Mouse (Mus musculus) lung, postnatal 14 days (tissue): ENCODE data around the gene Zdhhc11.
"Not testable (repeated sequence)": the region's sequence is repeated elsewhere in the genome, so short reads cannot be mapped to it uniquely, and the experiment has no call there.

ENCODE experiments used
- DNase-seq: peaks from one replicate; pipeline ENCODE4 v3.0.0; 2021

Zdhhc11 gene

DNA sequence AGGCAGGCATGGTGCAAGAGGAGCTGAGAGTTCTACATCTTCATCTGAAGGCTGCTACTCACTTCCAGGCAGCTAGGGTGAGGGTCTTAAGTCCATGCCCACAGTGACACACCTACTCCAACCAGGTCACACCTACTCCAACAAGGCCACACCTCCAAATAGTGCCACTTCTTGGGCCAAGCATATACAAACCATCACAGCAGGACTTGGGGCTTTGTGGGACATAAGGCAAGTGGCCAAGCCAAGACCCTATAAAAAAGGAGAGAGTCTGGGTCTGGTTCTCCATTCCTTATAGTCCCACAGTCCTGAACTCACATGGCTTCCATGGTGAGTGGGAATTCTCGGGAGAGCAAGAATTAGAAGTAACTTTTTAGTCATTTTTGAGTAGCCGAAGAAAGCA, 44.6 kb downstream of the Zdhhc11 start:
- DNase-seq: not testable (repeated sequence)

DNA sequence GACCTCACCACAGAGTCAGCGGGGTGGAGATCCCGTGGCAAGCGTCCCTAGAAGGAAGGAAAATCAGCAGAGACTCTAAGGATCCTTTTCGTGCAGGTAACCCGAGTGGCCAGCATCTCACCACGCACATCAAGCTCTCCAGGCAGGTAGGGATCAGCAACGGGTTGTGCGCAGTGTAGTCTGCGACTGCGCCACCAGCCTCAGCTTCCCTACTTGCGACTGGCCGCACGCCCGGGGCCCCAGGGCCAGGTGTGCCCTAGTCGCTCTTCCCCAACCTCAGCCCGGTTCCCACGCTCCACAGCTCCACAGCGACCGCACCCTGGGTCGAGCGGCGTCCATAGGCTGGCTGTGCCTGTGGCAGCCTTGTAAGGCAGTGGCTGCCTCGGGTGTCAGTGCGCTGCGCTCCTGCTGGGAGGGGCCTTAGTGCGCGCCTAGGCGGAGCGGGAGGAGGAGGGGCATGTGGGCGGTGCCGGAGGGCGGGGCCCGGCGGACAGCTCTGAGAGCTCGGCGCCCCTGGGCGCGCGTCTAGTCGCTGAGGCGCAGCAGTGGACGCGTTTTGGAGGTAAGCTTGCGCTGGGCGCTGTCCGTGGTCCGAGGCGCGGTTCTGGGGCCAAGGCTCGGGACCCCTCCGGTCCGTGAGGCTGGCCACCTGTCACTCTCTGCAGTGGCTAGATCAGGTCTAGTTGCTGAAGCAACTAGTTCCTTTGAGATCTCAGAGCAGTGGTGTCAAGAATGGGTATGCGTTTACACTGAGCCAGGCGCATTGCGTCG, 45.5 kb downstream of the Zdhhc11 start, which contains the start of gene Tppp:
Gene Tppp, plus strand, starts transcription at position 460 of the 771 bp plus-strand sequence.
- peak; percentile 96 for DNase-seq

DNA sequence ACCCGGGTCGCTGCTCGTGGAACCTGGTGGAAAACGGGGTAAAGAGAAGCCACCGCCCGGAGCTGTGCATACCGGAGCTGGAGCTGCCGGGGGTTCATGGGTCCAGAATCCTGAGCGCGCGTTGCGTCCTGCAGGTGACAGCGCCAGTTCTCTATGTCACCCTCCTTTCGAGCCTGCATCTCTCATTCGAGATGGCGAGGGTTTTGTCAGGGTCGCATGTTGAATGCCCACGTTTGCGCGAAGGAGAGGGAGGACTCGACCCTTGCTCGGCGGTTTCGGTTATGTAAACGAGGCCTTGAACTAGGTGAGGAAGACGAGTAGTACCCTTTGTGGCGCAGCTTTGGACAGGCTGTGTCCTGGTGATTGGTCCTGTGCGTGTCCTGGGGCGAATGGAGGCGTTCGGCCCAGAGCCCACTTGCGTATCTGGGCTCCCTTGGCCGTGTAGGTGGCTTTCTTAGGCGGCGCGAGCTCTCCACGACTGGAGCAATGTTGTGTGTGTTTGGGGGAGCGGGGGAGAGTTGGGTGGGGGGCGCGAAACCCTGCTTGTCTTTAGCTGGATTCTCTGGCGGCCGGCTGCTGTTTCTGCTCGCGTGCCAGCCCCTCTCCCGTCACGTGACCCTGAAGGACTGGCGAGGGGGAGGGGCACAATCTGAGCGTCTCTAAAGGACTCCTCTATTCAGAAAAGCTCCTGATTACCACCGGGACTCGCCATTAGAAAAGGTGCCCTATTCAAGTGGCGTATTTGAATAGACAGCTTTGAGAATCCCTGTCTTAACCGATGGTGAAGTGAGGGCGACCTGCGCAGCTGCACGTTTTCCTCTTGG, 46.4 kb downstream of the Zdhhc11 start:
- peak; percentile 76 for DNase-seq

DNA sequence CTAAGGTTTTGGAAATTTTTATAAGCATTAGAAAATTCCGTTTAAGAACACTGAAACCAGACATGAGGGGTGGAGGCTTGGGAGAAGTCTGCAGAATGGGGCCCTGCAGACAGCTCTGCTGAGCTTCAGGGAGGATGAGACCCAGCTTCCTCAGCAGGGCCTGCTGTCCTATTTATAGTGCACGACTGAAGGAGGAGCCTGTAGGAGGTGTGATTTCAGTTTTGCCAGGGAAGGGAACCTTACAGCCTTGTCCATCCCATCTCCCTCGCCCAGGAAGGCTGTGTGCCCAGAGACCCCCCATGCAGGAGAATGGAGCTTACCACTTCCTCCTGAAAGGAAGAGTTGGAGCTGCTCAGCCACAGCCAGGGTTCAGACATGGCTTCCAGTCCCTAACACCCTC, 47.0 kb downstream of the Zdhhc11 start:
- no peak for DNase-seq

DNA sequence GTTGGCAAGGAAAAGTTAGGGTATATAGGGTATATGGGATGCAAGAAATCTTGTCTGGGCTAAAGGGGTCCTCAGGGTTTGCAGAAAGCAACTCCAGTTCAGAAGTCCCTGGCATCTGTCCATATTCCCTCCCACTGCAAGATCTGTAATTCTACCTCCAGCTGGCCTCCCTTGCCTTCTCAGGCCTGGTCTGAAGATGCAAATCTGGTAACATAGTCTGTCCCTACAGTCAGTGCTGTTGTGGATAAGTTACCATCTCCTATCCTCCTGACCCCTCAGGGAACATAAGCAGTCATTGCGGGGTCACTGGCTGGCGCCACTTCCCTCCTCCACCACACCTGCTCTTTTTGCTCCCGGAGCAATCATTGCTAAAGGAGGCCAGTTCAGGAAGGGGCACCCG, 52.3 kb downstream of the Zdhhc11 start:
- DNase-seq: no peak

DNA sequence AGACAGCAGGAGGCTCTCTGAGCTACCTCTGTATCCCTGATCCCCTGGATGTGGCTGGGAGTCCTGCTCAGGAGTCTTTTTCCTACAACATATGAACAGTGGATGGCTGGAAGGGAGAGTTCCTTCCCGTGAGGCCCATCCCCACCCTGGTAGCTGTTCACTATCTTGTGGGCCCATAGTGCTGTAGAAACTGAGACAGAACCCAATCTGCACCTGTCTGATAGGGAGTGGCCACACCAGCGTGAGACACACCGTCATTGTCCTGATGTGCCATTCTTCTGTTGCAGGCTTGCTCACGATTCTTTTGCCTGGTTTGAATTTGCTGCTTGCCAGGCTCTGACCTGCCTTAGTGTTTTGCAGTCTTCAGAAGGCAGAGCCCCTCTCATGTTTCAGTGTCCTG, 53.8 kb downstream of the Zdhhc11 start:
- no peak for DNase-seq

DNA sequence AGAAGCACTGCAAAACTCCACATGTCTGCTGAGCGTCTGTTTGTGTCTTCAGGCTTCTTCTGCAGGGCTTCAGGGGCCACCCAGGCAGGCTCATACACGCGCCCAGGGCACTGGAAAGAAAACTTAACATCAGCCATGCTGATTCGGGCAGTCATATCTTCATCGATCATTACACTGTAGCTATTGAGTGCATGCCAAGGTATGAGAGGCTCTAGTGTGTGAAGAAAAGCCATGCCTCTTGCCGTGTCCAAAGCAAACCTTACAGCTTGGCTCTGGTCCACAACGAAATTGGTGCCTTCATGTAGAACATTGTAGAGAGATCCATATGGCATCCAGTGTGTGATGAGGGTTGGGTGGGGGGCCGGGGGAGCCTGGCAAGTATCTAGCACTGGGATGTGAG, 55.4 kb downstream of the Zdhhc11 start:
- not testable (repeated sequence) for DNase-seq

DNA sequence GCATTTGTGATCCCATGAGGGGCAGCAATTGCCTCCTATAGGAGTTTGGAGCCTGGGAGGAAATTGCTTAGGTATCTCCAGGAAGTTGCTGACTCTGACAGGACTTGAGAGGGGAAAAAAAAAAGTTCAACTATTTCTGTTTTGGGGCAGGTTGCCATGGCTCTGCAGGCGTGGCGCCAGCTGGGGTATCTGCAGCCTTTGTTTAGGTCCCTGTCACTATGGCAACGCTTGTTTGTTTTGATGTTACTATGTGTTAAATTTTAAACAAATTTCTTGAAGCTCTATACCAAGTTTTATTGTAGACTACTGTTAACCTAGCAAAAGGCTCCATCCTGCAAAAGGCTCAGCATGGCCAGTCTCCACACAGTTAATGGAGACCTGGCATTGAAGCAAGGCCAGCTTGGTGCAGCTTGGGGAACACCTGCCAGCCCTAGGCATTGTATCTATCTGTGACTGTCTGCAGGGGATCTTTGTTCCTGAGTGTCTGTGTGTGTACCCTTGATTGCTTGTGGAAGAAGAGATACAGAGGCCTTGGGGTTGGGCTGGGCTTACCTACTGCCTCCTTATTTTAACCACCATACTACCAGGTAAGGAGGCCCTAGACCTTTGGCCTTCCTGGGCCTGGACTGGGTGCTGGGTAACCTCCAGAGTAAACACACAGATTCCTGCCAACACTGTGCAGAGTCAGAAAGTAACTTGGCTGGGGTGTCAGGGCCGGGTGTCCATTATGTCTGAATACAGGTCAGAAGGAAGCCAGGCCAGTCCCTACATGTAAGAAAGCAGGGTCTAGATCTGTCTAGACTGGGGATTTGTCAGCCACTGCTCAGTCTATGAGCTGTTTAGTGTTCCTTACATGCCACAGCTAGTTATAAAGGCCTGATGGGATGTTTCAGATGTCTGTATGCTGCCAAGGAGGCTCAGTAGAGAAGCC, 61.8 kb downstream of the Zdhhc11 start:
- DNase-seq: peak; percentile 61

DNA sequence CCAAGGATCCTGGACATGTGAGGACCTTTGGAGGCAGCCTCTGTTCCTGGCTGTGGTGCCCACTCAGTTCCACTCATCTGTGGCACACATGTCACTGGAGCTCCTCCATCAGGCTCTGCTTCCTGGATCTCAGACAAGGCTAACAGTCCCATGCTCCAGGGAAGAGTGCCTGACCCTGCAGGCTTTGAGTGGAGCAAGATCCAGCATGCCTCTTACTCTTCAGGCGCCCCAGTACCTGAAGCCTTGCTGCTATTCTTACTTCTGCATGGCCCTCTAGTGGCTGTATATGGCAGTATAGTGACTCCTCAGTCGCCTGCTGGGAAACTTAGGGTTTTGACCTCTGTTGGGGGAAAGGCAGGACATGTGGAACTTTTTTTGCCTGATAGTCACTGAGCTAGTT, 62.6 kb downstream of the Zdhhc11 start:
- DNase-seq: peak; percentile 63

DNA sequence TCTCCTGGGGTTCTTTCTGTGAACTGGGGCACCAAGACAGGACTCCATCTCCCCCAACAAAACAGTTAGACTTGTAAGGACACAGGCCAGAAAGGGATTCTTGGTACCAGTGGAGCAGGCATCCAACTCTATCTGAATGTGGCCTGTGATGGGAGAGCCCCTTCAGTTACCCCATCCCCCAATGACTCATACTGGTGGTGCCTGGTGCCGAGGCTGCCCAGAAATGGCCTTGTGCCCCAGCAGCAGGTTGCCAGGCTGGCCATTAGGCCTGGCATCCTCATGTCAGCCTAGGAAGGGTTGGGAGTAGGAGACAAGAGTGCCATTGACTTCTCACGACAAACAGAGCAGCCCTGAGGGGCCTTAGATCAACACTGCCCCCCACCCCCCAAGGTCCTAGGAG, 64.5 kb downstream of the Zdhhc11 start:
- no peak for DNase-seq

DNA sequence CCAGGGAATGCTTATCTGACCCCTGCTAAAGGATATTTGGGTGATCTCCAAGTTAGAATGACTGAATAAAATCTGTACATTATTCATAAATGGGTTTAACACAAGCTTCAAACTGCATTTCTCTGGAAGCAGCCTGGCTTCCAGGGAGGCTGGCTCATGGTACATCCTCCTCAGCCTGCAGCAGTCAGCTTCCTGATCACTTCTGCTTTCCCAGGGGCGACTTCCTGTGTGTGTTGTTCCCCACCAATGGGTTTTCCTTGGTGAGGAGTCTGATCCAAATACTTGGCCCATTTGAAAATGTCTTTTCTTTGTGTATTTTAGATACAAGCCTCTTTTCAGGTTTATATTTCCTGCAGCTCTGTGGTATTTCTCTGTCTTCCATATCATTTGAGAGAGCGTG, 65.4 kb downstream of the Zdhhc11 start:
- no peak for DNase-seq

DNA sequence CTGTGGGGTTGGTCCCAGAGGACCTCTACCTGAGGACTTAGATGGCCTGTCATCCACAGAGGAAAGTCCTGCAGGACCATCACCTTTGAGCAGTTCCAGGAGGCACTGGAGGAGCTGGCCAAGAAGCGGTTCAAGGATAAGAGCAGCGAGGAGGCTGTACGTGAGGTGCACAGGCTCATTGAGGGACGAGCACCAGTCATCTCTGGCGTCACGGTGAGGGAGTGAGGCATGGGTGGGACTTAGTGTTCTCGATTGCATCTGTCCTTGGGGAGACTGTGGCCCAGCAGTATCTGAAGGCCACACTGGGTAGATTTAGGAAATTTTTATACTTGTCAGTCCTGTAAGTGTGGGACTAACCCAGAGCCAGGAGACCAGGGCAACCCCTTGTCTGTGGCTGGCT, 67.0 kb downstream of the Zdhhc11 start:
- no peak for DNase-seq

DNA sequence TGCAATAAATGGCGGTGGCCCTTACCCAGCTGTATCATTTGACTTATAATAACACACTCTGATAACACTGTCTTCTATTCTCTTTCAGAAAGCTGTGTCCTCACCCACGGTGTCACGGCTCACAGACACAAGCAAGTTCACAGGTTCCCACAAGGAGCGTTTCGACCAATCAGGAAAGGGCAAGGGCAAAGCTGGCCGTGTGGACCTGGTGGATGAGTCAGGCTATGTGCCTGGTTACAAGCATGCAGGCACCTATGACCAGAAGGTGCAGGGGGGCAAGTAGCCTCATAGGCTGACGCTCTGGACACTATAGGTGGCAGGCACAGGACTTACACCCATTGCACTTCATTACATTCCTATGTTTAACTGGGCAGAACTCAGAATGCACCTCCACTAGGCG, 67.5 kb downstream of the Zdhhc11 start:
- DNase-seq: no peak

DNA sequence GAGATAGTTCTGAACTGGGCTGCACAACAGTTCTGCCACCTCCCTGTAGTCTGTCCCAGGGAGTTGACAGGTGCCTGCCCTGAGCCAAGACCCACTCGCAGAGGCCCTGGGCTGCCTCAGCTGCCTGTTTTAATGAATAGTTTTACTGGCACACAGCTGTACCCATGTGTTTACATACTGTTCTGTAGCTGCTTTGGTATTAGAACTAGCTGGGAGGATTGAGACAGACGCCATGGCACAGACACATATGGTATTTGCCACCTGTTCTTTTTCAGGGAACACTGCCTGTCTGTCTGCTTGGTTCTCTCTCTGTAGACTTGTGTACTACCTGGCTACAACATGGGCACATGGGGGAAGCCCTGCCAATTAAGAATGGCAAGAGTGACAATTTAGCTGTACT, 71.1 kb downstream of the Zdhhc11 start:
- DNase-seq: no peak

DNA sequence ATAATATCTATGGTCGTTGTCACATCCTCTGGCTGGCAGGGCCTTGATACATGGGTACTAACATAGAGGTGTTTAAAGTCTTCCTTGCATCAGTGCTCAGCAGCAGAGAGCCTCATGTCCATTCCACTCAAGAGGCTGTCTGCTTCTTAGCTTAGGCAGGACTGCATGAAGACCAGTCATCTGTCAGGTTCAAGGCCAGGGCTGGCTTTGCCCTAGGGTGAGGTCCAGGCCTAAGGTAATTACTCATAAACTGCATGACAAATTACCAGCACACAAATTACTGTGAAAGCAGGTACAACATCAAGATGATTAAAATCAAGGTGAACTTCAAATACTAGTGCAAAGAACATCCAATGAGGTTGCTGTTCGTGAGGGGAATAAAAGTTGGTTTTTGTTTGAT, 72.1 kb downstream of the Zdhhc11 start:
- DNase-seq: no peak

DNA sequence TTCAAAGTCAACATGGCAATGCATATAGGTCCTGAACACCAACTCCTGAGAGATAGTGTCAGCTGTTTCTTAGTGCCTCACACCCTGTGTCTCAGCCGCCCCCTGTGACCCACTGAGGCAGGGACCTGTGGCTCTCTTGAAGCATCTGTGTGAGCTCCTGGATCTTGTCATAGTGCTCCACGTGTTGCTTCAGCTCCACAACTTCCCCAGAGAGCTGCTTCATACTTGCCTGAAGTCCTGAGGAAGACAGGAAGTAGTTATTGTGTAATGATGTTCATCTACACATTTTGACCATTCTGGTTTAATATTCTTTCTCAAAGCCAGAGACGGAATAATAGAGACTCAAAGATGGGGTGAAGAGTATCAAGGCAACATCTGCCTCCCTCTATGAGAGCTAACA, 76.3 kb downstream of the Zdhhc11 start:
- DNase-seq: no peak
